Mouse (Mus musculus) intestine, embryonic 14.5 days (tissue): Measurements from ENCODE around the gene Hnrnpk. TPM values are rescaled to one million over a fixed set of nuclear protein-coding genes. Genes with fewer than 3 reads are reported as not detected.
A peak's percentile ranks its signal among the peaks of the same experiment; 100 is the strongest.
"Not testable (repeated sequence)": the region's sequence is repeated elsewhere in the genome, so short reads cannot be mapped to it uniquely, and the experiment has no call there.

ENCODE experiments used
- ATAC-seq: fragments of 200-750 bp; cut with Nextera tagmentation; replicated peaks from 2 replicates; pipeline ENCODE4 v1.8.0; 2017; ENCODE audit warnings: low read depth, moderate number of reproducible peaks, moderate TSS enrichment, moderate library complexity; ENCODE audit not compliant: low FRiP score, low TSS enrichment
- DNase-seq: peaks from one replicate; pipeline ENCODE4 v3.0.0-alpha.2; 2018; ENCODE audit warnings: low spot score
- H3K27ac ChIP-seq: fragments of 300-500 bp; sonication (generic); 2 replicates; pipeline ENCODE4 v1.5.1; 2014; ENCODE audit warnings: low read depth, mild to moderate bottlenecking, control low read depth
- H3K27me3 ChIP-seq: fragments of 300-500 bp; sonication (generic); replicated peaks from 2 replicates; pipeline ENCODE4 v1.6.1; 2014; ENCODE audit warnings: low read length, control low read depth; ENCODE audit not compliant: control insufficient read depth, insufficient read depth
- H3K36me3 ChIP-seq: fragments of 300-500 bp; sonication (generic); 2 replicates; pipeline ENCODE4 v1.6.1; 2014; ENCODE audit warnings: low read length, control low read depth; ENCODE audit not compliant: control insufficient read depth, insufficient read depth
- H3K4me1 ChIP-seq: fragments of 300-500 bp; sonication (generic); replicated peaks from 2 replicates; pipeline ENCODE4 v1.6.1; 2014; ENCODE audit warnings: low read length, control low read depth, mixed read lengths; ENCODE audit not compliant: control insufficient read depth, insufficient read depth
- H3K4me2 ChIP-seq: fragments of 300-500 bp; sonication (generic); 2 replicates; pipeline ENCODE4 v1.6.1; 2014; ENCODE audit warnings: low read length
- H3K4me3 ChIP-seq: fragments of 300-500 bp; sonication (generic); 2 replicates; pipeline ENCODE4 v1.5.1; 2014; ENCODE audit warnings: low read depth, low read length, control low read depth, mixed read lengths
- H3K9ac ChIP-seq: fragments of 300-500 bp; sonication (generic); 2 replicates; pipeline ENCODE4 v1.6.1; 2014; ENCODE audit warnings: mild to moderate bottlenecking, low read length
- H3K9me3 ChIP-seq: fragments of 300-500 bp; sonication (generic); 2 replicates; pipeline ENCODE4 v1.6.1; 2016; ENCODE audit warnings: low read length, control low read depth; ENCODE audit not compliant: control insufficient read depth
- WGBS: fragments of 180-500 bp; shearing (Covaris S2); extraction: QIAGEN DNeasy Blood & Tissue Kit; methylation state at CpG from one replicate; pipeline ENCODE4 v1.1.7; 2014; 5-methylcytosine and 5-hydroxymethylcytosine counted together
- polyA plus RNA-seq: library from polyadenylated mRNA; unstranded; fragments of >200 nt; fragmentation: Nextera tagmentation; extraction: Ambion mirVana; gene quantifications from 2 replicates; pipeline ENCODE4 v1.2.1, GENCODE M21; 2014

Gene Hnrnpk
- polyA plus RNA-seq: 1,414 and 1,590 TPM in 2 replicates

DNA sequence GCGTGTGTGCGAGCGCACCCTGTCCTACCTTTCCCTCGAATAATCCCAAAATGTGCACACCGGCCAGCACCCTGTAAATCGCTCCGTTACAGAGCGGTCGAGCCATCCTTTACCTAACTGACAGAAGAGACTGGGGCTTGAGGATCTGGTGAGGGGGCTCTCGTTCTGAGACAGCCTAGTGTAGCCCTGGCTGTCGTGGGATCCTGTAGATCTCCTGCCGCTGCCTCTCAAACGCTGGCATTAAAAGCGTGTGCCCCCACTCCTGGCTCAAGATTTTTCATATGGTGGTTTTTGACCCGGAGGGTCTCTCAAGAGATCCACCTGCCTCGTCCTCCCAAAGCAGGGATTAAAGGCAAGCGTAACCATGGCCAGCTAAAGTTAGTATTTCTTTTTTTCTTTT is at the start of gene Hnrnpk:
Gene Hnrnpk, minus strand, starts transcription at position 101 of the 400 bp plus-strand sequence.
- not testable (repeated sequence) for H3K9me3 ChIP-seq, ATAC-seq, DNase-seq, H3K27me3 ChIP-seq, H3K4me1 ChIP-seq
- peak within 1 kb of the TSS; percentile 99 for H3K27ac ChIP-seq
- H3K4me3 ChIP-seq: peak within 1 kb of the TSS; percentile 100
- H3K36me3 ChIP-seq: peaks cover 20% of the 10 kb centered on the region
- peak within 1 kb of the TSS; percentile 49 for H3K4me2 ChIP-seq
- WGBS: 6% methylated on average over 17 of the region's 17 CpGs
- peak within 1 kb of the TSS; percentile 100 for H3K9ac ChIP-seq

DNA sequence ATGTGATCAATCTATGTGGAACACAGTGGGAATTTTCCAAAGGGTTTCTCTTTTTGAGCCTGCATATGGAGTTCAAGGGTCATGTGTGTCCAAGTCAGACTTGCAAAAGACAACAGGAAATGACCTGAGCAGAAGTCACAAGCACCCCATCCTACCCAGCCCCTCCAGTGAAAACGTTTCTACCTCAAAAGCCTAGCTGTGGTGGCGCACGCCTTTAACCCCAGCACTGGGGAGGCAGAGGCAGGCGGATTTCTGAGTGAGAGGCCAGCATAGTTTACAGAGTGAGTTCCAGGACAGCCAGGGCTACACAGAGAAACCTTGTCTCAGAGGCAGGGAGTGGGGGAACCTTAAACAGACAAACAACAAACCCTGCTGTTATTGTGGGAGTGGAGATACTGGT is 49.1 kb upstream of the Hnrnpk start:
- H3K9me3 ChIP-seq: no peaks in the 10 kb centered on the region
- no peak overlapping the region for H3K27ac ChIP-seq
- DNase-seq: no peak
- H3K4me3 ChIP-seq: no peak overlapping the region
- WGBS: 62% methylated on average over 4 of the region's 4 CpGs
- no peaks in the 10 kb centered on the region for H3K36me3 ChIP-seq
- H3K4me1 ChIP-seq: 0 out of 2 replicates have a peak, but pooled peaks cover 3% of the 10 kb centered on the region
- no peak overlapping the region for H3K9ac ChIP-seq
- H3K27me3 ChIP-seq: peaks cover 14% of the 10 kb centered on the region
- ATAC-seq: no peak
- no peak overlapping the region for H3K4me2 ChIP-seq

DNA sequence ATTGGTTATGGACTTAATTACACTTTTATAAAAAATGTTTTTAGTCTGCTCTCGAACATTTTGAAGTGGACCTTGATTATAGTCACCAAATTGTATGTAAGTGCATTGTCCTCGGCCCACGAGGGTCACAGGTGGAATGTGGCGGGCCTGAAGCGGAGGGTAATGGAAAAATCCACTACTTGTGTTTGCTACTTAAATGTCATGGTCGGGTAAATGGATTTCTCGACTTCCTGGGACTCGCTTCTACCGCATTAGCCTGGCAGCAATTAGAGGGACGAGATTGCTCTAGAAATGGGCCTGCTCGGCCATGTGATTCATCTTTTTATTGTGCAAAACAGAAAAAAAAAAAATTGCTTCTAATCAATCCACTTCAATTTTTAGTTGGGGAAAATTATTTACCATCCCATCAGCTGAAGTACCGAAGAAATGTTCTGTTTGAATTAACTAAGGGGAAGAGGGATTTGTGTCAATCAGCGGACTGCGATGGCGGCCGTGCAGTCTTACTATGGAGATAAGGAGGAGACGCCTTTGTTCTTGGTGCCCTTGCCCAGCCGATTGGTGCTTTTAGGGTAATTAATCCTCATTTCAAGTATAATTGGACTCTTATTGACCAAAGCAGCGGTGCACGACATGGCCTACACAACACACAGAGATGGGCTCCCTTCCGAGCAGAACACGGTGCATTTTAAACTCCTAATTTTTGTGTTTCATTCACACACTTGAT is 47.5 kb upstream of the Hnrnpk start:
- no peaks in the 10 kb centered on the region for H3K9me3 ChIP-seq
- no peak overlapping the region for H3K4me3 ChIP-seq
- 82% methylated on average over 22 of the region's 22 CpGs for WGBS
- peaks cover 14% of the 10 kb centered on the region for H3K27me3 ChIP-seq
- H3K4me2 ChIP-seq: no peak overlapping the region
- DNase-seq (no peak), ATAC-seq (no peak)
- no peak overlapping the region for H3K9ac ChIP-seq
- H3K27ac ChIP-seq: no peak overlapping the region
- no peaks in the 10 kb centered on the region for H3K36me3 ChIP-seq
- 0 out of 2 replicates have a peak, but pooled peaks cover 3% of the 10 kb centered on the region for H3K4me1 ChIP-seq

DNA sequence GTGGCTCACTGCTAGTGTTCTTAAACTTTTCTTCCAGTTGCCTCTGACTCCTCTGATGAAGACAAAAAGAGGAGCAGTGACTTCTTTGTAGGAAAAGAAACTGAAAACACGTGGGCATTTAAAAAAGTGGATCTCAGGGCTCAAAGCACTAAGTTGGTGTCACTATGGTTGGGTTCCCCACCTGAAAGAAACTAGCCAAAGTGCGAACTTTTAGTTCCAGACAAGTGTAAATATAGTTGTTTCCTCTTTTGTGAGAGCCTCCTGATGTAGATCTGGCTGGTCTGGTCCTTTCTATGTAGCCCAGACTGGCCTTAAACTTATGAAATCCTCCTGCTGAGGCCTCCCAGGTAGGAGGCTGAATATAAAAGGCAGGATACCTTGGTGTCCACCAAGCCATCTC is 43.4 kb upstream of the Hnrnpk start:
- WGBS: 75% methylated on average over 2 of the region's 2 CpGs
- Histone ChIP-seq H3K9me3 (no peaks in the 10 kb centered on the region), H3K27ac (no peak overlapping the region), H3K27me3 (no peaks in the 10 kb centered on the region), H3K36me3 (no peaks in the 10 kb centered on the region), H3K4me1 (no peaks in the 10 kb centered on the region), H3K9ac (no peak overlapping the region), H3K4me2 (no peak overlapping the region), H3K4me3 (no peak overlapping the region)
- ATAC-seq (no peak), DNase-seq (no peak)

DNA sequence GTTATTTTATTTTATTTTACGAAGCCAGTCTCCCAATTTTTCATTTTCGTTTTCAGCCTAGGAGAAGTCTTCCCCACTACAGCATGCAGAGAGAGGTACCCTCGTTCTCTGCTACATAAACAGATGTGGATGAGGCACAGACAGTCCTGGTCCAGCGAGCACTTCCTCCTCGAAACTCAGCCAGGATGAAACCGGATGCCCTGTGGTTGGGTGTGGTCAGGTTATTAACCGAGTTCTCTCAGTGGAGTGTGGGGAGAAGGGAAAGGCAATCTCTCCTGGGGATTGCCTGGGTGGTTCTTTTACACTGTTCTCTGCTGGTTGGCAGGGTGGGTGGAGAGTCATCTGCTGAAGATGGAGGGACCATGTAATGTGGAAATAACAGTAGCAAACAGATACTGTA is 40.6 kb upstream of the Hnrnpk start:
- no peaks in the 10 kb centered on the region for H3K4me1 ChIP-seq
- WGBS: 33% methylated on average over 7 of the region's 7 CpGs
- H3K36me3 ChIP-seq: no peaks in the 10 kb centered on the region
- ATAC-seq (no peak), DNase-seq (no peak)
- no peak overlapping the region for H3K4me2 ChIP-seq
- H3K9ac ChIP-seq: no peak overlapping the region
- H3K27ac ChIP-seq: no peak overlapping the region
- H3K27me3 ChIP-seq: no peaks in the 10 kb centered on the region
- H3K9me3 ChIP-seq: no peaks in the 10 kb centered on the region
- H3K4me3 ChIP-seq: no peak overlapping the region

DNA sequence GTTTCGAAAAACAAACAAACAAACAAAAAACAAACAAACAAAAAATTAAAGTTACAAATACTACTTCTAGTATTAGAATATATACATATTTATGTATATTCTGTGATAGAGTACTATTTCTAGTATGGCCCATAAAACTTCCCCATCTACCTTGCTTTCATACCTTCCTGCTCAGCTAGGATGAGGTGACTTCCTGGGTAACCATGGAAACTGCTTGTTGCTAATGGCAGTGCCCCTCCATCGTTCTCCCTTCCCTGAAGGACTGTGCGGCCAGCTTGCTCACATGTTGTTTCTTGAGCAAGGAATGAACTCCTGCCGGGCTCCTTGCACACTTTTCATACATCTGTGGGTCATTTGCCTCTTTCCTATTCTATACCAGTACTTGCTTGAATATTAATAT is 40.2 kb upstream of the Hnrnpk start:
- DNase-seq: no peak
- no peak for ATAC-seq
- Histone ChIP-seq H3K36me3 (no peaks in the 10 kb centered on the region), H3K4me2 (no peak overlapping the region), H3K4me1 (no peaks in the 10 kb centered on the region), H3K27me3 (no peaks in the 10 kb centered on the region), H3K9me3 (no peaks in the 10 kb centered on the region), H3K27ac (no peak overlapping the region), H3K4me3 (no peak overlapping the region), H3K9ac (no peak overlapping the region)
- 69% methylated on average over 4 of the region's 4 CpGs for WGBS

DNA sequence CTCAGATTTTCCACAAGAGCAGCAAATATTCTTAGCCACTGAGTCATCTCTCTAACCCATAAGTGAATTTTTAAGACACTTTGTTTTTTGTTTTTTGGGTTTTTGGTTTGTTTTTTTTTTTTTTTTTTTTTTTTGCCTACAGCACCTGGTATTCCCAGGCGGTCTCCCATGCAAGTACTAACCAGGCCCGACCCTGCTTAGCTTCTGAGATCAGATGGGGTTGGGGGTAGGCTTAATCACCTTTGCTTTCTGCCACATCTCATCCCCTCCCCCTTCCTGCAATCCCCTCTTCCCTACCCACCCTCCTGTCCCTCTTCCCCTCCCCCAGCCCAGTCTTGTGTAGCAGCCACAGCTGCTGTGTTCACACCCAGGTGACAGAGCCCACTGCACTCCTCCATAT is 36.6 kb upstream of the Hnrnpk start:
- ATAC-seq: no peak
- H3K9me3 ChIP-seq: no peaks in the 10 kb centered on the region
- WGBS: 57% methylated on average over 2 of the region's 2 CpGs

DNA sequence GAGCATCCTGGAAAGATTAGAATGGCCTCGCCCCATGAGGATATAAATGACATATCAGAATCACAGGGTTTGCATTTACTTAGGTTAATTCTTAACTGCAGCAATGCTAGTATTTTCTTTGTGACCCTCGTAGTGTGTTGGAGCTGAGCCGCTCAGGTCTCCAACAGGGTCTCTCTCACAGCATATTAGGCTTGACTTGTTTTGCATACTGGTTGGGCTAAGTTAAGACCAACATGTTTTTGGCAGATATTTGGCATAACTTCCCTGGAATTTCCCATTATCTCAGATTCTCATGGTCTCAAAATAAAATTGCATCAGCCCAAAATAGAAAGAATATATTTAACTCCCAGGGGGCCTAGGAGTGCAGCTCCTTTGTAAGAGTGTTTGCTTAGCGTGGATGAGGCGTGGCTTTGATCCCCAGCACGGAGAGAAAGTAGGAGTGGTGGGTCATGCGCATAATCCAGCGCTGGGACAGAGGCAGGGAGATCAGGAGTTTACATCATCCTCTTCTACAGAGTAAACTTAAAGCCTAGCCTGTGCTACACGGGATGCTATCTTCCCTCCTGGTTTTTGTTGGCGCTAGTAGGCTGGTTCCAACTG is 20.0 kb upstream of the Hnrnpk start:
- Histone ChIP-seq H3K9me3 (no peaks in the 10 kb centered on the region), H3K9ac (no peak overlapping the region), H3K27me3 (no peaks in the 10 kb centered on the region), H3K36me3 (no peaks in the 10 kb centered on the region), H3K27ac (no peak overlapping the region), H3K4me3 (no peak overlapping the region), H3K4me2 (no peak overlapping the region), H3K4me1 (0 out of 2 replicates have a peak, but pooled peaks cover 3% of the 10 kb centered on the region)
- DNase-seq (no peak), ATAC-seq (no peak)
- 59% methylated on average over 10 of the region's 10 CpGs for WGBS

More for the DNA sequence above, 36.6 kb upstream of the Hnrnpk start:
- no peak overlapping the region for H3K9ac ChIP-seq
- no peaks in the 10 kb centered on the region for H3K36me3 ChIP-seq
- no peaks in the 10 kb centered on the region for H3K4me1 ChIP-seq
- no peak overlapping the region for H3K27ac ChIP-seq
- no peak overlapping the region for H3K4me3 ChIP-seq
- no peaks in the 10 kb centered on the region for H3K27me3 ChIP-seq
- DNase-seq: no peak
- H3K4me2 ChIP-seq: no peak overlapping the region

DNA sequence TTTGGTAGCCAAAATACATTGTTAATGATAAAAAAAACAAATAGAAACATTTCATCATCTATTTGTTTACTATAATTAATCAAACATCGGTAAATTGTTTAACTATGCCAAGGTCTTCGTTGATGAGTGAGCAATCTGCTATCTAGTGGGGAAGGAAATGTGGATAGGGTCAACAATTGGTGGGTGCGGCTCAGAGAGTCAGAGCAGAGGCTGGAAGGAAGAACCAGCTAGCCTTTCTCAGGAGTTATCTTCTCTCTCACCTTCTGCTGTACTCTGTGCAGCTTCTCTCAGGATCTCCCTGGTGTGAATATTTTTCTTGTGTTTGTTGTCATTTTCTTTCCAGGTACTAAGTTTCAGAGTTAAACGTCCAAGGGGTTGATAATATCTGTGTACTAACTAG is 19.1 kb upstream of the Hnrnpk start:
- no peaks in the 10 kb centered on the region for H3K9me3 ChIP-seq
- H3K36me3 ChIP-seq: no peaks in the 10 kb centered on the region
- H3K27me3 ChIP-seq: no peaks in the 10 kb centered on the region
- no peak for DNase-seq
- H3K27ac ChIP-seq: no peak overlapping the region
- no peak overlapping the region for H3K4me2 ChIP-seq
- no peak overlapping the region for H3K9ac ChIP-seq
- no peak for ATAC-seq
- H3K4me1 ChIP-seq: 0 out of 2 replicates have a peak, but pooled peaks cover 3% of the 10 kb centered on the region
- no peak overlapping the region for H3K4me3 ChIP-seq
- WGBS: 71% methylated on average over 4 of the region's 4 CpGs
